Mouse (Mus musculus): ENCODE results near the gene Spp1. TPM values are rescaled to one million over a fixed set of nuclear protein-coding genes. Genes with fewer than 3 reads are reported as not detected.
A peak's percentile ranks its signal among the peaks of the same experiment; 100 is the strongest.

The Spp1 gene
- polyA plus RNA-seq, 1 experiment from 2014 or later = 6.6 TPM

- ATAC-seq (ENCODE audit: insufficient read depth) (no peak), DNase-seq (peak; percentile 45)
- H3K4me1 ChIP-seq (ENCODE audit: insufficient read depth) = no peaks in the 10 kb centered on the region
- H3K36me3 ChIP-seq (ENCODE audit: insufficient read depth) = peaks cover 21% of the 10 kb centered on the region
- H3K27me3 ChIP-seq (ENCODE audit: insufficient read depth, low read length) = no peaks in the 10 kb centered on the region
- no peak overlapping the region for H3K9ac ChIP-seq
- H3K9me3 ChIP-seq (ENCODE audit: low read depth, low read length) = no peaks in the 10 kb centered on the region; the same call in 1 of the 2 replicates
- H3K27ac ChIP-seq (ENCODE audit: low read depth) = no peak overlapping the region
- WGBS = 23% methylated on average over 6 of the region's 7 CpGs
- no peak for TF ChIP-seq CTCF (IDR thresholded peaks at IDR 0.05; ENCODE audit: low read depth)
- peak overlapping the region; percentile 66 for H3K4me2 ChIP-seq
- peak overlapping the region; percentile 88 for H3K4me3 ChIP-seq (ENCODE audit: low read depth, low read length)
Observed at GRCm38 (mm10) chr5:104460856-104461255, 25.9 kb downstream of the Spp1 start.

- DNase-seq (no peak), ATAC-seq (ENCODE audit: insufficient read depth) (no peak)
- no peak overlapping the region for H3K27ac ChIP-seq (ENCODE audit: low read depth)
- H3K9ac ChIP-seq = no peak overlapping the region
- no peak overlapping the region for H3K4me2 ChIP-seq
- TF ChIP-seq CTCF (IDR thresholded peaks at IDR 0.05; ENCODE audit: low read depth) = no peak
- H3K9me3 ChIP-seq (ENCODE audit: low read depth, low read length) = no peaks in the 10 kb centered on the region
- H3K4me1 ChIP-seq (ENCODE audit: insufficient read depth) = no peaks in the 10 kb centered on the region
- peaks cover 45% of the 10 kb centered on the region for H3K36me3 ChIP-seq (ENCODE audit: insufficient read depth)
- WGBS = 87% methylated on average over 8 of the region's 8 CpGs
- H3K27me3 ChIP-seq (ENCODE audit: insufficient read depth, low read length) = no peaks in the 10 kb centered on the region
- no peak overlapping the region for H3K4me3 ChIP-seq (ENCODE audit: low read depth, low read length)
Observed at GRCm38 (mm10) chr5:104465279-104465678, 30.4 kb downstream of the Spp1 start.

DNA sequence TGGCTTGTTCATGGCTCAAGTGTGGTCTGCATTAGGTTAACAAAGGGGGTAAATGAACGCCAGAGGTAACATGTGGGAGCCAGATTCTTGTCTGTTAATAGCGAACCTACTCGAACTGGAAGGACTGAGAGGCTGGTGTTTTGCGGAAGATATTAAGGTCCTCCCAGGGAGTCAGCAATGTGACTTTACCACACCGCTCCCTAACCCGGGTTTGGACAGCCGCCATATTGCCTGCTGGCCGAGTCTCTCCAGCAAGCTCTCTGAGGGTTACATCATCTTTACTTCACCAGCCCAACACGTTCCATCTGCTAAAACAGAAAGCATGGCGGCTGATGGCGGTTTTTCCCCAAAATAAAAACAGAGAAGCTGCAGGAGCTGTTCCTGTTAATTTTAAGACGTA, 30.8 kb downstream of the Spp1 start:
- no peaks in the 10 kb centered on the region for H3K9me3 ChIP-seq (ENCODE audit: low read depth, low read length)
- no peak for TF ChIP-seq CTCF (IDR thresholded peaks at IDR 0.05; ENCODE audit: low read depth)
- WGBS = 85% methylated on average over 12 of the region's 12 CpGs
- no peak overlapping the region for H3K27ac ChIP-seq (ENCODE audit: low read depth)
- ATAC-seq (ENCODE audit: insufficient read depth) (no peak), DNase-seq (peak; percentile 12)
- peaks cover 47% of the 10 kb centered on the region for H3K36me3 ChIP-seq (ENCODE audit: insufficient read depth)
- H3K27me3 ChIP-seq (ENCODE audit: insufficient read depth, low read length) = no peaks in the 10 kb centered on the region
- no peak overlapping the region for H3K9ac ChIP-seq
- no peak overlapping the region for H3K4me2 ChIP-seq
- no peak overlapping the region for H3K4me3 ChIP-seq (ENCODE audit: low read depth, low read length)
- no peaks in the 10 kb centered on the region for H3K4me1 ChIP-seq (ENCODE audit: insufficient read depth)

DNA sequence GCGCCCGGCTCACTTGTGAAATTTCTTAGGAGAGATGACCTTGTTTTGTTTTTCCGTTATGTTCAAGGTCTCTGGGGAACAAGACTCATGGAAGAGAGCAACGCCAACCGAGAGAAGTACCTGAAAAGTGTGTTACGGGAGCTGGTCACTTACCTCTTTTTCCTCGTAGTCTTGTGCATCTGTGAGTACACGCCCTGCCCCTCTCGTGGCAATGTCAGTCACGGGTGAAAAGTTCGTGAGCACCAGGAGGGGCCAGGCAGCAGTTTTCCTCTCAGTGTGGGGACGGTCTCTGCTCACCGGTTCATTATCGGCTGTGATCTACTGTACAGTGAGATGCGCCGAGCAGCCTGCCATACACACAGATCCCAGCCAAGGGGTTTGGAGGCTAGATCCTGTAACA, 31.9 kb downstream of the Spp1 start:
- TF ChIP-seq CTCF (IDR thresholded peaks at IDR 0.05; ENCODE audit: low read depth) = no peak
- ATAC-seq (ENCODE audit: insufficient read depth) = no peak

DNA sequence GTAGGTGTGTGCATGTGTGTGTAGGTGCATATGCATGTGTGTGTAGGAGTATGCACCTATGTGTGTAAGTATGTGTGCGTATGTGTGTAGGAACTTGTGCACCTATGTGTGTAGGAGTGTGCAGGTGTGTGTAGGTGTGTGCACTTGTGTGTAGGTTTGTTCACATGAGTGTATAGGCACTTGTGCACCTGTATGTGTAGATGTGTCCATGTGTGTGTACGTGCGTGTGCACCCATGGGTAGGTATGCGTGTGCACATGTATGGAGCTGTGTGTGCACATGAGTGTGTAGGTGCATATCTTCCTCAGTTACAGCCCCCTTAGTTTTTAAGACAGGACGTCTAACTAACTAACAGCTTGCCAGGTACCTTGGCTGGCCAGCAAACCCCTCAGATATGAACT, 33.7 kb downstream of the Spp1 start:
- Histone ChIP-seq H3K4me2 (no peak overlapping the region), H3K27me3 (ENCODE audit: insufficient read depth, low read length) (no peaks in the 10 kb centered on the region), H3K27ac (ENCODE audit: low read depth) (no peak overlapping the region), H3K4me1 (ENCODE audit: insufficient read depth) (no peaks in the 10 kb centered on the region), H3K9ac (no peak overlapping the region), H3K9me3 (ENCODE audit: low read depth, low read length) (no peaks in the 10 kb centered on the region), H3K4me3 (ENCODE audit: low read depth, low read length) (no peak overlapping the region), H3K36me3 (ENCODE audit: insufficient read depth) (peaks cover 60% of the 10 kb centered on the region)
- 91% methylated on average over 5 of the region's 5 CpGs for WGBS
- no peak for TF ChIP-seq CTCF (IDR thresholded peaks at IDR 0.05; ENCODE audit: low read depth)
- ATAC-seq (ENCODE audit: insufficient read depth) (no peak), DNase-seq (no peak)

More for the DNA sequence above, 31.9 kb downstream of the Spp1 start:
- Histone ChIP-seq H3K4me2 (no peak overlapping the region), H3K9ac (no peak overlapping the region), H3K27me3 (ENCODE audit: insufficient read depth, low read length) (no peaks in the 10 kb centered on the region), H3K9me3 (ENCODE audit: low read depth, low read length) (no peaks in the 10 kb centered on the region), H3K27ac (ENCODE audit: low read depth) (no peak overlapping the region), H3K4me3 (ENCODE audit: low read depth, low read length) (no peak overlapping the region), H3K36me3 (ENCODE audit: insufficient read depth) (peaks cover 50% of the 10 kb centered on the region), H3K4me1 (ENCODE audit: insufficient read depth) (no peaks in the 10 kb centered on the region)
- no peak for DNase-seq
- 93% methylated on average over 16 of the region's 16 CpGs for WGBS

- no peak overlapping the region for H3K27ac ChIP-seq (ENCODE audit: low read depth)
Observed at GRCm38 (mm10) chr5:104470981-104471391, 36.1 kb downstream of the Spp1 start.

GRCm38 (mm10) chr5:104472371-104472770, 37.5 kb downstream of the Spp1 start:
- no peaks in the 10 kb centered on the region for H3K27me3 ChIP-seq (ENCODE audit: insufficient read depth, low read length)
- H3K4me2 ChIP-seq = no peak overlapping the region
- no peak overlapping the region for H3K27ac ChIP-seq (ENCODE audit: low read depth)
- no peaks in the 10 kb centered on the region for H3K9me3 ChIP-seq (ENCODE audit: low read depth, low read length)
- WGBS = 92% methylated on average over 8 of the region's 8 CpGs
- no peak for ATAC-seq (ENCODE audit: insufficient read depth)
- no peaks in the 10 kb centered on the region for H3K4me1 ChIP-seq (ENCODE audit: insufficient read depth)
- peaks cover 42% of the 10 kb centered on the region for H3K36me3 ChIP-seq (ENCODE audit: insufficient read depth)
- peak; percentile 55 for TF ChIP-seq CTCF (IDR thresholded peaks at IDR 0.05; ENCODE audit: low read depth)
- H3K4me3 ChIP-seq (ENCODE audit: low read depth, low read length) = no peak overlapping the region
- H3K9ac ChIP-seq = no peak overlapping the region
- peak; percentile 44 for DNase-seq

More at GRCm38 (mm10) chr5:104470981-104471391, 36.1 kb downstream of the Spp1 start:
- Histone ChIP-seq H3K4me1 (ENCODE audit: insufficient read depth) (no peaks in the 10 kb centered on the region), H3K36me3 (ENCODE audit: insufficient read depth) (peaks cover 44% of the 10 kb centered on the region), H3K4me2 (no peak overlapping the region), H3K9me3 (ENCODE audit: low read depth, low read length) (no peaks in the 10 kb centered on the region), H3K9ac (no peak overlapping the region), H3K4me3 (ENCODE audit: low read depth, low read length) (no peak overlapping the region), H3K27me3 (ENCODE audit: insufficient read depth, low read length) (no peaks in the 10 kb centered on the region)
- 73% methylated on average over 5 of the region's 5 CpGs for WGBS
- ATAC-seq (ENCODE audit: insufficient read depth) (no peak), DNase-seq (peak; percentile 14)
- no peak for TF ChIP-seq CTCF (IDR thresholded peaks at IDR 0.05; ENCODE audit: low read depth)

DNA sequence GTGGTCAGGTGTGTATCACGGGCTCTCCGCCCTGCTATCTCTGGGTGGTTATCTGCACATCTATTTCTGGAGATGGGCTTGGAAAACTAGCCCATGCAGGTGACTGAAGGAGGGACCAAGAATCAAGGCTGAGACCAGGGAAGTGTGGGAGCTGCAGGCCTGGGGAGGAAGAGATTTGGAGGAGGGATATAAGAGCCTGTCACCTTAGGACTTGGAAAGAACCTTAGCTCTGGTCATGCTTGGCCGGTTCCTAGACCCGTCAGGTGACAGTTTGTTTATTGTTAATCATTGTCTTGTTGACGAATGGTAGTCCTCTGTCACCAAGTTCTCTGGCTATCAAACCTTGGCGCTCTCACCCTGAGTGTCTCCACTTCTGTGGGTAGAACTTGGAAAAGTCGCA, 45.4 kb downstream of the Spp1 start:
- WGBS = 67% methylated on average over 7 of the region's 7 CpGs
- peaks cover 77% of the 10 kb centered on the region for H3K36me3 ChIP-seq (ENCODE audit: insufficient read depth)
- TF ChIP-seq CTCF (IDR thresholded peaks at IDR 0.05; ENCODE audit: low read depth) = no peak
- H3K9ac ChIP-seq = no peak overlapping the region
- H3K9me3 ChIP-seq (ENCODE audit: low read depth, low read length) = no peaks in the 10 kb centered on the region
- H3K4me3 ChIP-seq (ENCODE audit: low read depth, low read length) = no peak overlapping the region
- no peak overlapping the region for H3K4me2 ChIP-seq
- DNase-seq (no peak), ATAC-seq (ENCODE audit: insufficient read depth) (no peak)
- no peaks in the 10 kb centered on the region for H3K4me1 ChIP-seq (ENCODE audit: insufficient read depth)
- no peaks in the 10 kb centered on the region for H3K27me3 ChIP-seq (ENCODE audit: insufficient read depth, low read length)
- no peak overlapping the region for H3K27ac ChIP-seq (ENCODE audit: low read depth)

All from lung, embryonic 14.5 days (tissue).